Mouse (Mus musculus) liver, postnatal 0 days (tissue): Measurements from ENCODE around the gene Ppm1l.

Experiments used
- CTCF ChIP-seq: sonication (generic); IDR thresholded peaks from 2 replicates; pipeline ENCODE4 v1.5.1; 2016; ENCODE audit warnings: antibody characterized with exemption, low read depth
- EP300 ChIP-seq: IDR thresholded peaks from 2 replicates; pipeline ENCODE4 v1.6.1; 2016; ENCODE audit warnings: antibody characterized with exemption, low read depth, mild to moderate bottlenecking

DNA sequence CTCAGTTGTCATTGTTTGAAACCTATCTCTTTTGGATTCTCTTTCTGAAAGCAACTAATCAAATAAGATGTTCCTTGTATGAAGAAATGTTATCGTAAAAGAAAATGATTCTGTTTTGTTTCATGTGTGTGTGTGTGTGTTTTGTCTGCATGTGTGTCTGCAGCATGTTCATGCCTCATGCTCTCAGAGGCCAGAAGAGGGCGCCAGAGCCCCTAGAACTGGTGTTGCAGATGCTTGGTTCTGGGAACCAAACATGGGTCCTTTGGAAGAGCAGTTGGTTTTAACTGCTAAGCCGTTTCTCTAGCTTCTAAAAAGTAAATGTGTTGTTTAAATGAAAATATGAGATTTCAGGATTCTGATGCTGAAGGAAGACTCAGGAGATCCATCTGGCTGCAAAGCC, 56.1 kb downstream of the Ppm1l start:
- TF ChIP-seq CTCF (peak; percentile 47), EP300 (no peak)
